Mouse (Mus musculus) bone marrow, adult 2 months (tissue): ENCODE results near the gene Prl7a1. TPM values are rescaled to one million over a fixed set of nuclear protein-coding genes. Genes with fewer than 3 reads are reported as not detected.

Source experiments
- H3K27ac ChIP-seq: fragments of 200-500 bp; 2 replicates; pipeline ENCODE4 v1.5.1; 2012; ENCODE audit warnings: low read depth, mild to moderate bottlenecking, control low read depth, inconsistent platforms, low read length; ENCODE audit not compliant: control insufficient read depth, poor library complexity, insufficient read depth
- H3K4me1 ChIP-seq: fragments of 200-500 bp; 2 replicates; pipeline ENCODE4 v1.6.1; 2011; ENCODE audit warnings: low read length; ENCODE audit not compliant: control insufficient read depth, insufficient read depth
- H3K4me3 ChIP-seq: fragments of 200-500 bp; replicated peaks from 2 replicates; pipeline ENCODE3; 2011; ENCODE audit warnings: mild to moderate bottlenecking, low read depth, low read length, control low read depth; ENCODE audit not compliant: control insufficient read depth
- CTCF ChIP-seq: fragments of 200-500 bp; IDR thresholded peaks from 2 replicates; pipeline ENCODE4 v1.5.1; 2011; ENCODE audit warnings: low read length, control low read depth; ENCODE audit not compliant: control insufficient read depth, insufficient read depth
- POLR2A ChIP-seq: fragments of 200-500 bp; IDR thresholded peaks from 2 replicates; pipeline ENCODE4 v1.6.1; 2011; ENCODE audit warnings: low read depth, mild to moderate bottlenecking, control low read depth, low read length, borderline replicate concordance; ENCODE audit not compliant: control insufficient read depth
- WGBS: fragments of 180-500 bp; shearing (Covaris S2); methylation state at CpG from one replicate; pipeline ENCODE4 v1.1.7; 2018; 5-methylcytosine and 5-hydroxymethylcytosine counted together
- polyA plus RNA-seq: library from polyadenylated mRNA; stranded (reverse); fragments of >200 nt; gene quantifications from 2 replicates; pipeline ENCODE4 v1.2.4, GENCODE M21; 2011; ENCODE audit warnings: low replicate concordance; ENCODE audit not compliant: missing spikeins, insufficient read depth, insufficient read length

Gene Prl7a1
- polyA plus RNA-seq: not detected in 2 replicates

DNA sequence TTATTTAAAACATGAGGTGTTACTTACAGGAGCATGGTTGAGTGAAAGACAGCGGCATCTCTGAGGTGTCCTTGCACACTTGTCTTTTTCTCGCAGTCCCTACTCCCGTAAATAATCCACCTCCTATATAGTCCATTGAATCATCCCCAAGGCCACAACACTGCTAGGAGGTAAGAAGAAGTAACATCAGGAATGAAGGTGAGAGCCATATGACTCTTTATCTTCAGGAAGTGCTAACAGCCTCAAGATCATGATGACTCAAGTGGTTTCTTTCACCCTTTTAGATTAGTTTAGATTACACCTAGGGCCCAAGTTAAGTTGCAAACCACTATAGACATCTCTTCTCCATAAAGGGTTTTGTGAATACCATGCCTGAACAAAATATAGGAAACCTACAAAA lies at the start of gene Prl7a1:
TSS of gene Prl7a1 (minus strand) at position 101 of the 400 bp plus-strand sequence.
- Histone ChIP-seq H3K4me1 (no peaks in the 10 kb centered on the region), H3K27ac (no peak within 1 kb of the TSS), H3K4me3 (no peak within 1 kb of the TSS)
- TF ChIP-seq CTCF (no peak), POLR2A (no peak)
- WGBS: 91% methylated on average over 3 of the region's 3 CpGs

GRCm38 (mm10) chr13:27667936-27668335 lies 25.6 kb upstream of the Prl7a1 start, which contains the start of gene Prl7a2:
TSS of gene Prl7a2 (minus strand) at chr13:27668036.
- no peak for TF ChIP-seq CTCF
- TF ChIP-seq POLR2A: no peak
- WGBS: 74% methylated on average over 4 of the region's 4 CpGs
- Histone ChIP-seq H3K4me3 (no peak within 1 kb of the TSS), H3K4me1 (no peaks in the 10 kb centered on the region), H3K27ac (no peak within 1 kb of the TSS)

- TF ChIP-seq POLR2A (no peak), CTCF (no peak)
- Histone ChIP-seq H3K4me1 (no peaks in the 10 kb centered on the region), H3K27ac (no peak overlapping the region), H3K4me3 (no peak overlapping the region)
- 66% methylated on average over 2 of the region's 2 CpGs for WGBS
These were observed 18.5 kb upstream of the Prl7a1 start for GRCm38 (mm10) chr13:27660747-27661146.

DNA sequence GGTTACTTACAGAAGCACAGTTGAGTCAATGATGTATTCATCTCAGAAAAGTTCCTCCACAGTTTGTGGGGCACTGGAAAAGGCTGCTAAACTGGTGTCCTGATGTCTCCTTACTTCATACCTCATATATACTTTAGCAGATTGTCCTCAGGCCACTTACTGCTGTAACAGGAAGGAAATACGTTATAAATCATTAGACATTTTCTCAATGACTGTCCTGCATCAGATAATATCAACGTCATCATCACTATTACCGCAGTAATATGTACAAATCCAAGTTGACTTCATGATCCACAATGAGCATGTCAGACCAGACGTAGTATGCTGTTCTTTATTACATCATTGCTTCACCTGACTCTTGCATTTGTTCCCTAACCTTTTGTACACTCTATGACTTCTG lies 31.8 kb downstream of the Prl7a1 start, which contains the start of gene Prl7b1:
TSS of gene Prl7b1 (minus strand) at position 101 of the 400 bp plus-strand sequence.
- Histone ChIP-seq H3K4me3 (no peak within 1 kb of the TSS), H3K27ac (no peak within 1 kb of the TSS), H3K4me1 (no peaks in the 10 kb centered on the region)
- TF ChIP-seq CTCF (no peak), POLR2A (no peak)
- WGBS: 54% methylated on average over 4 of the region's 4 CpGs

Other genes with a start within 250 kb of the Prl7a1 start
- not detected in 2 replicates for gene Prl8a6, start 203.8 kb downstream of the Prl7a1 start, polyA plus RNA-seq
- not detected in 2 replicates for gene Prl8a8, start 129.3 kb downstream of the Prl7a1 start, polyA plus RNA-seq
- not detected in 2 replicates for gene Prl8a9, start 77.9 kb downstream of the Prl7a1 start, polyA plus RNA-seq
- gene Prl8a1, start 60.3 kb downstream of the Prl7a1 start, polyA plus RNA-seq: not detected in 2 replicates
- not detected in 2 replicates for gene Prl7b1, start 31.9 kb downstream of the Prl7a1 start, polyA plus RNA-seq
- gene Prl7a2, start 25.5 kb upstream of the Prl7a1 start, polyA plus RNA-seq: not detected in 2 replicates
- gene Prl7d1, start 74.2 kb upstream of the Prl7a1 start, polyA plus RNA-seq: not detected in 2 replicates
- gene Prl7c1, start 138.3 kb upstream of the Prl7a1 start, polyA plus RNA-seq: not detected in 2 replicates
- gene Prl2a1, start 159.2 kb upstream of the Prl7a1 start, polyA plus RNA-seq: not detected in 2 replicates
- gene Prl2c1, start 206.8 kb upstream of the Prl7a1 start, polyA plus RNA-seq: not detected in 2 replicates